In genomic region chr11:97468639-97469287, GRCm38 (mm10) we compare ENCODE assay signal across 8 mouse cellular contexts. TPM values are rescaled to one million over a fixed set of nuclear protein-coding genes. Genes with fewer than 3 reads are reported as not detected.
DNase-seq lines count a peak whose midpoint lies in the region; ATAC-seq and TF ChIP-seq lines count a peak whose summit lies in the region.

No protein-coding gene starts in this region.

- H3K9me3 ChIP-seq in hindbrain, postnatal 0 days (ENCODE audit: low read length), result no peaks in the 10 kb centered on the region

- peak; percentile 56 for ATAC-seq in hindbrain, postnatal 0 days
- ATAC-seq in megakaryocyte-erythroid progenitor cell, adult 5-6 weeks (replicated peaks; ENCODE audit: low FRiP score, low TSS enrichment, poor library complexity, severe bottlenecking), result peak; percentile 55

- WGBS in hindbrain, postnatal 0 days, result 43% methylated on average over 14 of the region's 14 CpGs

- TF ChIP-seq CTCF in hindbrain, postnatal 0 days (IDR thresholded peaks at IDR 0.05; ENCODE audit: low read depth), result peak; percentile 99
- peak; percentile 95 for TF ChIP-seq CTCF in left cerebral cortex, adult 2 months (IDR thresholded peaks at IDR 0.05)

- intact Hi-C loops in left cerebral cortex, adult 2 months (cut with DNase I), result loop anchor here (1.0 to 2.0 kb wide), 3 partner anchors 36 to 108 kb away; no protein-coding TSS in a partner anchor

- H3K4me1 ChIP-seq in hindbrain, postnatal 0 days (ENCODE audit: insufficient read depth, low read length), result no peaks in the 10 kb centered on the region

- H3K27ac ChIP-seq in hindbrain, postnatal 0 days, result no peak overlapping the region
- no peak overlapping the region for H3K27ac ChIP-seq in left cerebral cortex, adult 2 months

- H3K36me3 ChIP-seq in hindbrain, postnatal 0 days (ENCODE audit: insufficient read depth, low read length), result peaks cover 34% of the 10 kb centered on the region; the same call in 1 of the 2 replicates

- no peak overlapping the region for H3K9ac ChIP-seq in hindbrain, postnatal 0 days (replicated peaks; ENCODE audit: low read length)

- no peak overlapping the region for H3K4me3 ChIP-seq in hindbrain, postnatal 0 days (ENCODE audit: low read length)
- H3K4me3 ChIP-seq in left cerebral cortex, adult 2 months, result no peak overlapping the region

- peak; percentile 91 for DNase-seq in ZHBTc4 (ENCODE audit: low read depth, low spot score)
- DNase-seq in cerebellum, postnatal 4 days (ENCODE audit: low spot score in 2 of 2), result peak; percentile 75 to 89
- DNase-seq in gastrocnemius, adult 8-10 months (ENCODE audit: low spot score in 2 of 2), result peak; percentile 67 to 72
- DNase-seq in hindbrain, postnatal 0 days (ENCODE audit: low spot score), result peak; percentile 94
- DNase-seq in left cerebral cortex, adult 2 months (ENCODE audit: extremely low spot score in 1 of 2, low spot score in 2 of 2), result peak; percentile 79 to 83
- DNase-seq in right cerebral cortex, postnatal 25 days, result peak; percentile 72
- peak; percentile 89 for DNase-seq in urinary bladder, postnatal 25 days (ENCODE audit: low spot score)

- H3K4me2 ChIP-seq in hindbrain, postnatal 0 days (ENCODE audit: low read depth, low read length), result no peak overlapping the region

- no peaks in the 10 kb centered on the region for H3K27me3 ChIP-seq in hindbrain, postnatal 0 days (ENCODE audit: insufficient read depth, low read length)

RNA-seq across cellular contexts. Expression of gene 4933428G20Rik, which starts 31.4 kb away (rescaled TPM):
- total RNA-seq in gastrocnemius, adult 8-10 months (2022), result not detected
- 0.43 TPM in 1 of 2 replicates, not detected in the other for total RNA-seq in hindbrain, postnatal 0 days (2014; rRNA removed)
- 0.48 and 1.1 TPM in 2 replicates for polyA plus RNA-seq in hindbrain, postnatal 0 days (2015; fragmentation: Nextera tagmentation; extraction: Ambion mirVana)
- not detected for total RNA-seq in left cerebral cortex, adult 2 months (2021)
- total RNA-seq in megakaryocyte-erythroid progenitor cell, adult 5-6 weeks (2014; fragmentation: Nextera tagmentation), result not detected in 2 replicates
- total RNA-seq in megakaryocyte-erythroid progenitor cell, adult 5-6 weeks (2017), result not detected in 2 replicates

RNA-seq across cellular contexts. Expression of gene Arhgap23, which starts 53.4 kb away (rescaled TPM):
- 1 to 10 TPM; 3.4 to 5.2 (median 4.5) TPM for total RNA-seq in gastrocnemius, adult 8-10 months (2022)
- total RNA-seq in hindbrain, postnatal 0 days (2014; rRNA removed), result 75.2 and 86.8 TPM in 2 replicates
- 7.3 and 7.7 TPM in 2 replicates for polyA plus RNA-seq in hindbrain, postnatal 0 days (2015; fragmentation: Nextera tagmentation; extraction: Ambion mirVana)
- total RNA-seq in left cerebral cortex, adult 2 months (2021), result 10 to 100 TPM; 64.4 to 78.6 TPM
- 18.4 and 22.3 TPM in 2 replicates for total RNA-seq in megakaryocyte-erythroid progenitor cell, adult 5-6 weeks (2014; fragmentation: Nextera tagmentation)
- total RNA-seq in megakaryocyte-erythroid progenitor cell, adult 5-6 weeks (2017), result 3.9 and 14.5 TPM in 2 replicates
